Mouse (Mus musculus): ENCODE measurements at regions not wholly inside any gene's neighbourhood (a gene's known extent, or its start where the extent isn't known, plus 50 kb on each side); places are given as distances from the start of the nearest gene placed in this dataset.

GRCm38 (mm10) chr14:102031047-102031903 lies 301.5 kb downstream of the Lmo7 start:
- no peak for TF ChIP-seq POLR2A (IDR thresholded peaks at IDR 0.05; ENCODE audit: low read depth, low read length)
- no peak for TF ChIP-seq CTCF (IDR thresholded peaks at IDR 0.05; ENCODE audit: borderline replicate concordance, insufficient read depth, low read length)

Data from embryonic fibroblast, embryonic 13.5 days (primary cell).